Mouse (Mus musculus): Measurements from ENCODE around the gene BC055324. TPM values are rescaled to one million over a fixed set of nuclear protein-coding genes. Genes with fewer than 3 reads are reported as not detected.

The BC055324 gene
- polyA plus RNA-seq, 1 experiment: 10.4 TPM

- Histone ChIP-seq H3K36me3 (ENCODE audit: control insufficient read depth, insufficient read depth) (no peaks in the 10 kb centered on the region), H3K79me2 (ENCODE audit: control insufficient read depth, insufficient read depth) (no peaks in the 10 kb centered on the region), H3K27me3 (ENCODE audit: control insufficient read depth, insufficient read depth, insufficient read length) (no peaks in the 10 kb centered on the region), H3K4me3 (ENCODE audit: insufficient read depth, poor library complexity, severe bottlenecking) (no peak overlapping the region), H3ac (ENCODE audit: control insufficient read depth, insufficient read length, low read depth) (no peak overlapping the region), H3K79me3 (ENCODE audit: low read depth) (no peaks in the 10 kb centered on the region)
- TF ChIP-seq CTCF (IDR thresholded peaks at IDR 0.05; ENCODE audit: control insufficient read depth, insufficient read depth, insufficient read length) (no peak), MAX (IDR thresholded peaks at IDR 0.05) (no peak), FOSL1 (IDR thresholded peaks at IDR 0.05; ENCODE audit: insufficient read depth, low read length, poor library complexity, severe bottlenecking) (no peak), CEBPB (IDR thresholded peaks at IDR 0.05; ENCODE audit: low read depth) (no peak), USF1 (IDR thresholded peaks at IDR 0.05; ENCODE audit: low read depth) (no peak), MYOG (IDR thresholded peaks at IDR 0.05; ENCODE audit: control insufficient read depth, extremely low read depth, insufficient read length) (no peak), MYOD1 (IDR thresholded peaks at IDR 0.05; ENCODE audit: control insufficient read depth, insufficient read length, low read depth) (no peak)
Measured at GRCm38 (mm10) chr1:163903411-163903810, 91.2 kb downstream of the BC055324 start.

DNA sequence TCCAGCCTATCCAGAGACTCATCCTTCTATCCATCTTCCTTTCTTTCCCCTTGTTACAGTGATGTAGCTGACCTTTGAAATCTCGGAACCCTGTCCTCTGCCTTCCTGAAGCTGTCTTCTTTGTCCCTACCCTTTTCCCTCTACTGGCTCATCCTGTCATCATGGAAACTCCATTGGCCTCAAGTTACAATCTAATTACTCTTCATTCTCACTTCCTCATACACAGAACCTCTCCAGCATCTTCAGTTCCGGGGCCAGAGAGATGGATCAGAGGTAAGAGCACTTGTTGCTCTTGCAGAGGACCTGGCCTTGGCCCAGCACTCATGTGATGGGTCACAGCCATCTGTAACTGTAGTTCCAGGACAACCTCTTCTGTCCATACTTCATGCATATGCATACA, 94.4 kb downstream of the BC055324 start:
- no peak overlapping the region for H3ac ChIP-seq (ENCODE audit: control insufficient read depth, insufficient read length, low read depth)
- no peak overlapping the region for H3K4me3 ChIP-seq (ENCODE audit: insufficient read depth, poor library complexity, severe bottlenecking)
- no peak for TF ChIP-seq USF1 (IDR thresholded peaks at IDR 0.05; ENCODE audit: low read depth)
- no peak for TF ChIP-seq CTCF (IDR thresholded peaks at IDR 0.05; ENCODE audit: control insufficient read depth, insufficient read depth, insufficient read length)
- TF ChIP-seq MYOD1 (IDR thresholded peaks at IDR 0.05; ENCODE audit: control insufficient read depth, insufficient read length, low read depth): no peak
- no peak for TF ChIP-seq FOSL1 (IDR thresholded peaks at IDR 0.05; ENCODE audit: insufficient read depth, low read length, poor library complexity, severe bottlenecking)
- no peak for TF ChIP-seq MAX (IDR thresholded peaks at IDR 0.05)
- no peak for TF ChIP-seq CEBPB (IDR thresholded peaks at IDR 0.05; ENCODE audit: low read depth)
- TF ChIP-seq MYOG (IDR thresholded peaks at IDR 0.05; ENCODE audit: control insufficient read depth, extremely low read depth, insufficient read length): no peak
- no peaks in the 10 kb centered on the region for H3K79me3 ChIP-seq (ENCODE audit: low read depth)
- H3K79me2 ChIP-seq (ENCODE audit: control insufficient read depth, insufficient read depth): no peaks in the 10 kb centered on the region
- no peaks in the 10 kb centered on the region for H3K36me3 ChIP-seq (ENCODE audit: control insufficient read depth, insufficient read depth)
- H3K27me3 ChIP-seq (ENCODE audit: control insufficient read depth, insufficient read depth, insufficient read length): no peaks in the 10 kb centered on the region

DNA sequence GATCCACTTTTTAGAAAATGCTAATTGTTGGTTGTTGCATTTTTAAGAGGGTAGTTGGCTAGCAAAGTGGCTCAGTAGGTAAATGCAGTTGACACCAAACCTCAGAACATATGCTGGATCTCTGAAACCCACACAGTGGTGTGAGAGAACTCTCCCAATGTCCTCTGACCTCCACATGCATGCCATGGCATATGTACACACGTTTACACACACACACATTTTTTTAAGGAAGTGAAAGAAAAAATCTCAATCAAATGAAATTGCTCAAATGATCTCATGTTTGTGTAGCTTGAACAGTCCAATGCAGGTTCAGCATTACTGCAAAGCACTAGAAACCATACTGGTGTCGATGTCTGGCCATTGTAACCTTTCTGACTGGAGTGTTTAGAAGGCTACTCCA, 95.0 kb downstream of the BC055324 start:
- Histone ChIP-seq H3K27me3 (ENCODE audit: control insufficient read depth, insufficient read depth, insufficient read length) (no peaks in the 10 kb centered on the region), H3ac (ENCODE audit: control insufficient read depth, insufficient read length, low read depth) (no peak overlapping the region), H3K79me3 (ENCODE audit: low read depth) (no peaks in the 10 kb centered on the region), H3K36me3 (ENCODE audit: control insufficient read depth, insufficient read depth) (no peaks in the 10 kb centered on the region), H3K4me3 (ENCODE audit: insufficient read depth, poor library complexity, severe bottlenecking) (no peak overlapping the region), H3K79me2 (ENCODE audit: control insufficient read depth, insufficient read depth) (no peaks in the 10 kb centered on the region)
- no peak for TF ChIP-seq CEBPB (IDR thresholded peaks at IDR 0.05; ENCODE audit: low read depth)
- TF ChIP-seq MYOG (IDR thresholded peaks at IDR 0.05; ENCODE audit: control insufficient read depth, extremely low read depth, insufficient read length): no peak
- no peak for TF ChIP-seq CTCF (IDR thresholded peaks at IDR 0.05; ENCODE audit: control insufficient read depth, insufficient read depth, insufficient read length)
- no peak for TF ChIP-seq MAX (IDR thresholded peaks at IDR 0.05)
- no peak for TF ChIP-seq FOSL1 (IDR thresholded peaks at IDR 0.05; ENCODE audit: insufficient read depth, low read length, poor library complexity, severe bottlenecking)
- no peak for TF ChIP-seq USF1 (IDR thresholded peaks at IDR 0.05; ENCODE audit: low read depth)
- no peak for TF ChIP-seq MYOD1 (IDR thresholded peaks at IDR 0.05; ENCODE audit: control insufficient read depth, insufficient read length, low read depth)

- TF ChIP-seq MAX (IDR thresholded peaks at IDR 0.05) (no peak), MYOG (IDR thresholded peaks at IDR 0.05; ENCODE audit: control insufficient read depth, extremely low read depth, insufficient read length) (no peak), CEBPB (IDR thresholded peaks at IDR 0.05; ENCODE audit: low read depth) (no peak)
- Histone ChIP-seq H3K27me3 (ENCODE audit: control insufficient read depth, insufficient read depth, insufficient read length) (no peaks in the 10 kb centered on the region), H3K79me3 (ENCODE audit: low read depth) (no peaks in the 10 kb centered on the region), H3K79me2 (ENCODE audit: control insufficient read depth, insufficient read depth) (no peaks in the 10 kb centered on the region), H3K4me3 (ENCODE audit: insufficient read depth, poor library complexity, severe bottlenecking) (no peak overlapping the region), H3ac (ENCODE audit: control insufficient read depth, insufficient read length, low read depth) (no peak overlapping the region), H3K36me3 (ENCODE audit: control insufficient read depth, insufficient read depth) (no peaks in the 10 kb centered on the region)
Measured at GRCm38 (mm10) chr1:163898291-163898764, 96.3 kb downstream of the BC055324 start.

Other genes with a start within 250 kb of the BC055324 start
- gene Kifap3, start 215.2 kb downstream of the BC055324 start, polyA plus RNA-seq (2012; fragmentation: generic; extraction: Trizol): 9.5 TPM
- 4.4 TPM for gene Scyl3, start 65.7 kb downstream of the BC055324 start, polyA plus RNA-seq (2012; fragmentation: generic; extraction: Trizol)
- 3.0 TPM for gene Mettl18, start 93 bp upstream of the BC055324 start, polyA plus RNA-seq (2012; fragmentation: generic; extraction: Trizol)
- 0.19 TPM for gene Sele, start 53.4 kb upstream of the BC055324 start, polyA plus RNA-seq (2012; fragmentation: generic; extraction: Trizol)
- gene Sell, start 67.2 kb upstream of the BC055324 start, polyA plus RNA-seq (2012; fragmentation: generic; extraction: Trizol): 0.02 TPM
- 24.1 TPM for gene Selp, start 120.5 kb upstream of the BC055324 start, polyA plus RNA-seq (2012; fragmentation: generic; extraction: Trizol)
- gene F5, start 157.0 kb upstream of the BC055324 start, polyA plus RNA-seq (2012; fragmentation: generic; extraction: Trizol): 0.01 TPM